Mouse (Mus musculus) left cerebral cortex, adult 2 months (tissue): ENCODE results near the gene Gm9837. TPM values are rescaled to one million over a fixed set of nuclear protein-coding genes. Genes with fewer than 3 reads are reported as not detected.
A peak's percentile ranks its signal among the peaks of the same experiment; 100 is the strongest.

Source experiments
- DNase-seq, 2 experiments: peaks; one replicate each; pipeline ENCODE4 v3.0.0; 2021 to 2022; ENCODE audit warnings: low spot score in 2 of 2, mixed read lengths in 1 of 2; ENCODE audit errors: extremely low spot score in 1 of 2
- H3K27ac ChIP-seq: fragments of 200-600 bp; 2 replicates; pipeline ENCODE4 v1.8.1; 2022
- H3K4me3 ChIP-seq: fragments of 200-600 bp; 2 replicates; pipeline ENCODE4 v1.8.1; 2022
- CTCF ChIP-seq: fragments of 200-600 bp; IDR thresholded peaks from 2 replicates; pipeline ENCODE4 v1.8.1; 2022; ENCODE audit warnings: antibody characterized with exemption, mild to moderate bottlenecking, moderate library complexity
- intact Hi-C: fragments of 180-260 bp; cut with DNase I; formaldehyde crosslinking; loops from one replicate; pipeline ENCODE4 v1.15.1; 2025
- total RNA-seq, 2 experiments: library from RNA; stranded (reverse); gene quantifications; 2 replicates each; pipeline ENCODE4 v1.2.3; 2021

Gene Gm9837
- total RNA-seq, 2 experiments from 2014 or later: 0.84 TPM; not detected in 1

DNA sequence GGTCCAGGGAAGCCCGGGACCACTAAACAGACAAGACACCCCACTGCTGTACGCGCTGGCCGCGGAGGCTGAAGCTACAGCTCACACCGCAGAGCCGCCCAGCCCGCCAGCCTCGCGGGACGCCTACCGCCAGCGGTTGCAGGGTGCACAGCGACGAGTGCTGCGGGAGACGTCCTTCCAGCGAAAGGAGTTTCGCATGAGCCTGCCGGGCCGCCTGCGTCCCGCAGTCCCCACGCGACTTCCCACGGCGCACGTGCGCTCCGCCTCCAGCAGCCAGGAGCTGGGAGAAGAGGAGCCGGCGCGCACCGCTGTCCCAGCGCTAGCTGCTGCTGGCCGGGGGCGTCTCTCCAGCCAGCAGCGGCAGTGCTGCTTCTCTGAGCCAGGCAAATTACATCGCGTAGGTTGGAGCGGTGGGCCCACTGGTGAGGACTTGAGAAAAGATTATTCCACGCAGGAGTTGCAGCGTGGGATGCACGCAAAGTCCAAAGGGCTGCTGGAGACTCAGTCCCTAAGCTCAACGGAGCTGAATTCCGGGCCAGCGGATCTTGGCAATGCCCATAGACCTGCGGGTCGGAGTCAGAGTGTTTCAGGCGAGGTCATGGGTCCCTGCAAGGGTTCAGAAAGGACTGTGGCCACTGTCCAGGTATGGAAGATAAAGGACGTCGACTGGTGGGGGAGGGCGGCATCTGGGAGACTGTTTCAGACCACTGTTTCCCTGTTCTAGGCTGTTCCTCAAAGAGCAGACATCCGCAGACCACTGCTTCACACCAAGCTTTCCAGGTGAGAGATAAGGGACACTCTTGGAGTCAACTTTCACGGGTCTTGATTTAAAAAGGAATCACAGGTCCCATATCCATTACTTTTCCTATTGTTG, 6.5 kb downstream of the Gm9837 start:
- DNase-seq: peak; percentile 75 to 78

DNA sequence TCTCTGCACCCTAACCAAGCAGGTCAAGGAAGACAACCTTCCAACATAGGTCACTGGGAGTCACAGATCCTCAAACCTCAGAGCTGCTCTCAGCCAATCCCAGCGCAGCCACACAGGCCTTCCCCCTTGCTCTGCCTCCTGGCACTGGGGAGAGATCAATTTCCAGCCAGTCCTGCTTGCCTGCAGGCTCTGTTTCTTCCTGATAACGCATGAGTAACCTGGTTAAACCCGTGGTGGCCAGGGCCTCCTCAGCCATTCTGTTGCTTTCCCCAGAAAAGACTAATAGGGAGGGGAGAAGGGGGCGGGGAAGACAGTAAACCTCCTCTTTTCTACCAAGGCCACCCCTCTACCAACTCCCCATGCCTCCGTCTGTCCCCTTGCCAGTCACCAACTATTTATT, 8.6 kb downstream of the Gm9837 start:
- Histone ChIP-seq H3K4me3 (no peak overlapping the region), H3K27ac (no peak overlapping the region)
- DNase-seq: no peak
- no peak for TF ChIP-seq CTCF
- intact Hi-C loops: loop anchor here (10.0 kb wide), 1 partner anchor 383 kb away; no protein-coding TSS in a partner anchor

More for the DNA sequence above, 6.5 kb downstream of the Gm9837 start:
- intact Hi-C loops: loop anchor here (10.0 kb wide), 1 partner anchor 381 kb away; no protein-coding TSS in a partner anchor
- peak overlapping the region; percentile 74 for H3K27ac ChIP-seq
- peak overlapping the region; percentile 49 for H3K4me3 ChIP-seq
- no peak for TF ChIP-seq CTCF

DNA sequence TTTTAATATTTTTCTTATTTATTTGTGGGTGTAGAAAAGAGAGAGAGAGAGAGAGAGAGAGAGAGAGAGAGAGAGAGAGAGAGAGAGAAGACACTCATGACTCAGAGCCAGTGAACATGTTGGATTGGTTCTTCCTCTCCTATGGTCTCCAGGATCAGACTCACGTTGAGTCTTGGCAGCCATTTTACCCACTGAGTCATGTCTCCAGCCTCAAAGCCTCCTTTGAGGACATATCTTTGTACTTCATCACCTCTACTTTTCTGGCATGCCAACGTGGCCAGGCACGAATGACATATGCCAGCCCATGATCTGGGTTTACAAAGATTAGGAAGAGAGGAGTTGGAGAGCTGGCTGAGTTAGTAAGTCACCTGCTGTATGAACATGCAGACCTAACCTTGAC, 10.1 kb downstream of the Gm9837 start:
- Histone ChIP-seq H3K27ac (no peak overlapping the region), H3K4me3 (no peak overlapping the region)
- DNase-seq: no peak
- intact Hi-C loops: loop anchor here (10.0 kb wide), 1 partner anchor 385 kb away; no protein-coding TSS in a partner anchor
- no peak for TF ChIP-seq CTCF

DNA sequence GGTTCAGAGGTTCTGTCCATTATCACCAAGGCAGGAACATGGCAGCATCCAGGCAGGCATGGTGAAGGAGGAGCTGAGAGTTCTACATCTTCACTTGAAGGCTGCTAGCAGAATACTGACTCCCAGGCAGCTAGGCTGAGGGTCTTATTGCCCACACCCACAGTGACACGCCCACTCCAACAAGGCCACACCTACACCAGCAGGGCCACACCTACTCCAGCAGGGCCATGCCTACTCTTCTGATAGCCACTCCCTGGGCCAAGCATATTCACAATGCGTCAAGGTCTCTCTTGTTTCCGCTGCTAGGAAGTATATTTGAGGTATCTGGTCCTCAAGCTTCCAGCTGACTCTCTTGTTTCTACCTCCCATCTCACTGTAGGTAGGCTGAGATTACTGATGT, 11.3 kb downstream of the Gm9837 start:
- DNase-seq: no peak
- intact Hi-C loops: loop anchor here (10.0 kb wide), 1 partner anchor 1044 kb away; no protein-coding TSS in a partner anchor
- H3K4me3 ChIP-seq: no peak overlapping the region
- no peak overlapping the region for H3K27ac ChIP-seq
- TF ChIP-seq CTCF: no peak

DNA sequence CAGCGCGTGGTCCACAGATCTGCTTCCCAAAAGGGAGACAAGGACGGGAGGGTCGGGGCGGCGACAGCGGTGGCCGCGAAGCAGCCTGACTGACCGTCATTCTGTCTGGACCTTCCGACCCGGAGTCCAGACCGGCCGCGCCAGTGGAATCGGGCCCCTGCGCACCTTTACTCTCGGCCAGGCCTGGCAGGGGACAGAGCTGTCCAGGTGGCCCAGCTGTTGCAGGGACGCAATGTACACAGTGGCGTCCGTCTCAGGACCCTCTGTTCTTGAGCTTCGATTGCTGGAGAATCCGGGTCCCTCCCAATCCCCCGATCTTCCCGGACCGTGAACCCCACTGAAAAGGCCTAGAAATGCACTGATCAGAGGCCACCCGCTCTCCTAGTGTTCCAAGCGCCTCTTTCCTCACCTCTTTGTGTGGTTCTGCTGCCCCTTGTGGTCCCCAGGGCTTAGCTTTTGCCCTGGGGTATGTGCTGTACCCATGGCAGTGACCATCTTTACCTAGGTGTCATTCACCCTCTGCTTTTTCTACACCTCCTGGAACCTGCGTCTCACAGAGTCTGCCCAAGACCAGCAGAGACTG, 12.8 kb downstream of the Gm9837 start:
- intact Hi-C loops: loop anchor here (10.0 kb wide), 1 partner anchor 1043 kb away; no protein-coding TSS in a partner anchor
- peak; percentile 21 for TF ChIP-seq CTCF
- Histone ChIP-seq H3K4me3 (peak overlapping the region; percentile 60), H3K27ac (peak overlapping the region; percentile 71)
- DNase-seq: no peak

DNA sequence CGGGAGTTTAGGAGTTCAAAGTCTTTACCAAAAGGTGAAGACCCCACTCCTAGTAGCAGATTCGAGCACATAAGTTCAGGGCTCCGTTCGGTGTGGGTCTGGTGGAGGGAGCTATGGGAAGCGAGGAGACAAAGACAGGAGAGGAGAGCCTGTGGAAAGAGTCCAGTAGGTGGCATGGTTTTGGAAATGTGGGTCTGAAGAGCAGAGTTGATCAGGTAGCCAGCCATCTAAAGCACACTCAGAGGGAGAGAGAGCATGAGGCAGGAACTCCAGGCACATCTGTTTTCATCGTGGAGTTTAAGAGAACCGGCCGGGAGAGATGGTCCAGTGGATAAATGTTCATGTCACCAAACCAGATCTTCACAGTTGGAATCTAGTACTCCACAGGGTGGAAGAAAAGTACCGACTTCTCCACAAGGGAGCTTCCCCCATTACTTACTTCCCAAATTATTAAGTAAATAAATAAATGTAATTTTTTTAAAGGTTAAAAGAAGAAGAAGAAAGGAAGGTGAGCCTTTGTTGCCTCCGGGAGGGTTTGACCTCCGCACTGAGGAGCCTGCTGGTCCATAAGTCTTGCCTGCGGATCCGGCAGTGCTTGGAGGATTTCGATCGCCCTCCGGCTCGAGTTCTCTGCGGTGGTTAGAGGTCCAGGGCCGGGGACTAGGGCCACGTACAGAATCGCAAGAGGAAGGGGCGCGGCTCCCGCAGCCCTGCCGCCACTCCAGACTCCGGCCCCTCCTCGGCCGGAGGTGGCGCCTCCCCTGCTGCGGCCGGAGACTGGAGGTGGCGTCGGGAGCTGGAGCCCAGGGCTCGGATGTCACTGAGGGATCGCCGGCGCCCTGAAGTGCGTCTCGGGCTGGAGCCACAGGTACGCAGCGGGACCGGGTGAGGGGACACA, 13.6 kb downstream of the Gm9837 start, which contains the start of the genes Gm10447 and Shroom1:
TSS of gene Gm10447 (minus strand) at position 637 of the 898 bp plus-strand sequence.
TSS of gene Shroom1 (plus strand) at position 732 of the 898 bp plus-strand sequence.
- DNase-seq: no peak
- TF ChIP-seq CTCF: peak; percentile 57
- peak within 1 kb of the TSS; percentile 71 for H3K27ac ChIP-seq
- intact Hi-C loops: loop anchor here (10.0 kb wide), 1 partner anchor 1042 kb away; no protein-coding TSS in a partner anchor
- H3K4me3 ChIP-seq: peak within 1 kb of the TSS; percentile 60

DNA sequence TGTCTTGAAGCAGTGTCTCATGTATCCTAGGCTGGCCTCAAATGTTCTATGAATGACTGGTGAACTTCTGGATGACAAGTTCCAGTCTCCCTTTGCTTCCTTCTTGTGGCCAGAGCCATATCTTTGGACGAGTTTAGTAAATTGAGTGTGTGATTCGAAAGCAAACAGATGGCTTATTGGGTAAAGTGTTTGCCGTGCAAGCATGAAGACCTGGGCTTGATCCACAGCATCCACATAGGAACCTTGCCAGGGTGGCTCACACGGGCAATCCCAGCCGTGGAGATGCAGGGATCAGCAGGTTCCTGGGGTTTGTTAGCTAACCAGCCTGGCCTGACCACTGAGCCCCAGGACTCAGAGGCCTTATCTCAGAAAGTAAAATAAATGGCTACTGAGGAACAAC, 17.2 kb downstream of the Gm9837 start:
- no peak overlapping the region for H3K27ac ChIP-seq
- no peak overlapping the region for H3K4me3 ChIP-seq
- no peak for DNase-seq
- intact Hi-C loops: loop anchor here (10.0 kb wide), 1 partner anchor 1038 kb away; no protein-coding TSS in a partner anchor
- TF ChIP-seq CTCF: no peak

DNA sequence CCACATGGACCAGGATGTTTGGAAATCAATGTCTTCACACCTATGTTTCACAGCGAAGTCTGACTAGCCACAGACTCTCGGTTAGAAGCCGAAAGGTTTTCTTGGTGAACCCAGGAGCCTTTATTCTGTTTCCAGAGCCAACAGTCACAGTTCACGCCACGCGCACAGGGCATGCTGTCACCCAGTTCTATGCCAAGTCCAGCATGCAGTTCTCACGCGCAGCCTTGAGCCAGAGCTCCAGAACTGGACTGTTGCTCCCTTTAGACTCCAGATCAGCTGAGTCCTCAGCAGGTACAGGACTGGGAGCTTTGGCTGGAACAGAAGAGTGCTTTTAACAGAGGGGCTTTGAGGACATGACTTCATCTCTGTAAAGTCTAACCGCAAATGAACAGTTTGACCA, 17.9 kb downstream of the Gm9837 start:
- no peak for DNase-seq
- intact Hi-C loops: loop anchor here (10.0 kb wide), 1 partner anchor 1038 kb away; no protein-coding TSS in a partner anchor

DNA sequence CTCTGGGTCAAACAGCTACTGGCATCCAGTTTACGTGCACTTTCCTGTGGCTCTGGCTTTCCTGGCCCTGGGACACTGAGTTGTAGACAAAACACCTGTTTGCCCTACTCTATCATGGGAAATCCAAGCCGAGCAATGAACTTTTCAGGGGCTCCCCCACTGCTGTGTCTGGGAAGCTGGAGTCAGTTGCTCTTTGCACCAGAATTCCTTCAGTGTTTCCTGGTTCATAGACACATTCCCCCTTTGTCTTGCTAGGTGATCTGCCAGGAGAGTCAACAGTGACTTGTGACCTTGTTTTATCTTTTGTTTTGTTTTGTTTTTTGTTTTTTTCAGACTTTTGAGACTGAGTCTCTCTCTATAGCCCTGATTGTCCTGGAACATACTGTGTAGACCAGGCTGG, 18.9 kb downstream of the Gm9837 start:
- DNase-seq: no peak
- no peak overlapping the region for H3K27ac ChIP-seq
- H3K4me3 ChIP-seq: no peak overlapping the region
- TF ChIP-seq CTCF: no peak
- intact Hi-C loops: loop anchor here (10.0 kb wide), 1 partner anchor 1037 kb away; no protein-coding TSS in a partner anchor

More for the DNA sequence above, 17.9 kb downstream of the Gm9837 start:
- H3K27ac ChIP-seq: no peak overlapping the region
- TF ChIP-seq CTCF: no peak
- no peak overlapping the region for H3K4me3 ChIP-seq

DNA sequence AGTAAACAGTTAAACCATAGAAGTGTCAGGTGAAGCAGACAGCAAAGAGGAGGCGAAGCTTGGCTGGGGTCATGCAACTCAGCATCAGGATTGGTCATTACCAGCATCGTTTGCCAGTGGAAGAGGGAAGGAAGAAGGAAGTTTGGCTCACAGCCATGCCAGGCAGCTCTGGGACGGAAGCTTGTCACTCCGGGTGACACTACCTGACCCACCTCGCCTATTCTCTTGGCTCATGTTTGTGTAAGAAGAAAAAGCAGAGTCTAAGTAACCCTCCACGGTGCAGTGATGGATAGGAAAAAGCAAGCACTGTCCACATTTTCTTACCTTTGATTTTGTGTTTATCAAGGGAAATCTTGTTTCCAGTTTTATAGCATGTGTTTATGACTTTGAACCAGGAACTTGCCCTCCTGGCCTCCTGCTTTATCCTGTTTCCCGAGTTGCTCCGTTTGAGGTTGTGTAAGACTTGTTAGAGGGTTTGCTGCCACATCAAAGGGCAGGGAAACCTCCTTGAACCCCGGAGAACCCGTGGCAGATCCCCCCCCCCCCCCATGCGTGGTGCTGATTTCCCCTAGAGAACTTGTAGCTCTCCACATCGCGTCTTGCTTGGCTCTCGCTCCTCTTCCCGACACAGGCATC, 20.1 kb downstream of the Gm9837 start:
- intact Hi-C loops: loop anchor here (10.0 kb wide), 1 partner anchor 1035 kb away; no protein-coding TSS in a partner anchor
- Histone ChIP-seq H3K27ac (no peak overlapping the region), H3K4me3 (no peak overlapping the region)
- DNase-seq: no peak
- no peak for TF ChIP-seq CTCF
